Mouse (Mus musculus): ENCODE results near the gene Olfr325. TPM values are rescaled to one million over a fixed set of nuclear protein-coding genes. Genes with fewer than 3 reads are reported as not detected.

Olfr325 gene
- total RNA-seq, 2 experiments from 2014 or later, result not detected

DNA sequence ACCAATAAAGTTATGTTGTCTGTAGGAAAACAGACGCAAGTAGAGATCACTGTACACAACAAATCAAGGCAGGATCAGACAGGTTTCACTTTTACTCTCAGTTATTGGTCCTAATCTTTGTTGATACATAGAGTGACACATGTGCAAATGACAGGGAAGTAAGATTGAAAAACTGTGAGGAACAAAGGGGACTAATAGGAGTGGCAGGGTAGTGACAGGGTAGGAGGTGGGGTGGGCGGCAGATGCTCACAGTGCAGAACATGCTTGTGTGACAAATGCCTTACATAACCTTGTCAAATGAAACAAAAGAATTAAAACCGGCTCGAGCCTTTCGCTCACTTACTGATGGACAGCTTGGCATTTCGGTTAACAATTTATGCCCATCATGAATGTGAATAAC, 41.3 kb downstream of the Olfr325 start:
- ATAC-seq (replicated peaks; ENCODE audit: low FRiP score, poor library complexity, severe bottlenecking), result no peak

- no peak for ATAC-seq (replicated peaks; ENCODE audit: low FRiP score, poor library complexity, severe bottlenecking)
Measured at GRCm38 (mm10) chr11:58626146-58626545, 48.6 kb downstream of the Olfr325 start.

- no peak for ATAC-seq (replicated peaks; ENCODE audit: low FRiP score, poor library complexity, severe bottlenecking)
Measured at GRCm38 (mm10) chr11:58630401-58630800, 52.9 kb downstream of the Olfr325 start, which contains the start of gene Olfr323. Olfr323 (minus strand) TSS chr11:58630501.

Other genes with a start within 250 kb of the Olfr325 start
- 75.3 and 80.5 TPM in 2 replicates for gene Zfp672, start 247.4 kb upstream of the Olfr325 start, total RNA-seq (2015; ENCODE audit: low replicate concordance)
- 27.6 and 39.9 TPM in 2 replicates for gene Zfp672, start 247.4 kb upstream of the Olfr325 start, total RNA-seq (2017; ENCODE audit: low replicate concordance)
- 10.5 and 13.3 TPM in 2 replicates for gene Sh3bp5l, start 247.0 kb upstream of the Olfr325 start, total RNA-seq (2015; ENCODE audit: low replicate concordance)
- 19.8 and 118 TPM in 2 replicates for gene Sh3bp5l, start 247.0 kb upstream of the Olfr325 start, total RNA-seq (2017; ENCODE audit: low replicate concordance)
- not detected in 2 replicates for gene Lypd8, start 198.7 kb upstream of the Olfr325 start, total RNA-seq (2015; ENCODE audit: low replicate concordance)
- gene Lypd8, start 198.7 kb upstream of the Olfr325 start, total RNA-seq (2017; ENCODE audit: low replicate concordance), result not detected in 2 replicates
- not detected in 2 replicates for gene 1810065E05Rik, start 156.6 kb upstream of the Olfr325 start, total RNA-seq (2015; ENCODE audit: low replicate concordance)
- gene 1810065E05Rik, start 156.6 kb upstream of the Olfr325 start, total RNA-seq (2017; ENCODE audit: low replicate concordance), result not detected in 2 replicates
- gene Gm12253, start 145.2 kb upstream of the Olfr325 start, total RNA-seq (2015; ENCODE audit: low replicate concordance), result not detected in 2 replicates
- gene Gm12253, start 145.2 kb upstream of the Olfr325 start, total RNA-seq (2017; ENCODE audit: low replicate concordance), result not detected in 2 replicates
- gene Lypd9, start 124.8 kb upstream of the Olfr325 start, total RNA-seq (2015; ENCODE audit: low replicate concordance), result not detected in 2 replicates
- gene Lypd9, start 124.8 kb upstream of the Olfr325 start, total RNA-seq (2017; ENCODE audit: low replicate concordance), result not detected in 2 replicates
- not detected in 2 replicates for gene Olfr30, start 115.5 kb upstream of the Olfr325 start, total RNA-seq (2015; ENCODE audit: low replicate concordance)
- gene Olfr30, start 115.5 kb upstream of the Olfr325 start, total RNA-seq (2017; ENCODE audit: low replicate concordance), result not detected in 2 replicates
- gene Olfr332, start 85.2 kb upstream of the Olfr325 start, total RNA-seq (2015; ENCODE audit: low replicate concordance), result not detected in 2 replicates
- gene Olfr332, start 85.2 kb upstream of the Olfr325 start, total RNA-seq (2017; ENCODE audit: low replicate concordance), result not detected in 2 replicates
- not detected in 2 replicates for gene Olfr331, start 75.2 kb upstream of the Olfr325 start, total RNA-seq (2015; ENCODE audit: low replicate concordance)
- gene Olfr331, start 75.2 kb upstream of the Olfr325 start, total RNA-seq (2017; ENCODE audit: low replicate concordance), result not detected in 2 replicates
- not detected in 2 replicates for gene Olfr330, start 42.9 kb upstream of the Olfr325 start, total RNA-seq (2015; ENCODE audit: low replicate concordance)
- not detected in 2 replicates for gene Olfr330, start 42.9 kb upstream of the Olfr325 start, total RNA-seq (2017; ENCODE audit: low replicate concordance)
- gene Olfr329-ps, start 31.3 kb upstream of the Olfr325 start, total RNA-seq (2015; ENCODE audit: low replicate concordance), result not detected in 2 replicates
- gene Olfr329-ps, start 31.3 kb upstream of the Olfr325 start, total RNA-seq (2017; ENCODE audit: low replicate concordance), result not detected in 2 replicates
- gene Olfr328, start 22.1 kb upstream of the Olfr325 start, total RNA-seq (2015; ENCODE audit: low replicate concordance), result not detected in 2 replicates
- gene Olfr328, start 22.1 kb upstream of the Olfr325 start, total RNA-seq (2017; ENCODE audit: low replicate concordance), result not detected in 2 replicates
- not detected in 2 replicates for gene Olfr224, start 7.2 kb upstream of the Olfr325 start, total RNA-seq (2015; ENCODE audit: low replicate concordance)
- not detected in 2 replicates for gene Olfr224, start 7.2 kb upstream of the Olfr325 start, total RNA-seq (2017; ENCODE audit: low replicate concordance)
- not detected in 2 replicates for gene Olfr324, start 17.4 kb downstream of the Olfr325 start, total RNA-seq (2015; ENCODE audit: low replicate concordance)
- gene Olfr324, start 17.4 kb downstream of the Olfr325 start, total RNA-seq (2017; ENCODE audit: low replicate concordance), result not detected in 2 replicates
- not detected in 2 replicates for gene 2210407C18Rik, start 38.3 kb downstream of the Olfr325 start, total RNA-seq (2015; ENCODE audit: low replicate concordance)
- gene 2210407C18Rik, start 38.3 kb downstream of the Olfr325 start, total RNA-seq (2017; ENCODE audit: low replicate concordance), result not detected in 2 replicates
- gene Olfr323, start 52.8 kb downstream of the Olfr325 start, total RNA-seq (2015; ENCODE audit: low replicate concordance), result not detected in 2 replicates
- not detected in 2 replicates for gene Olfr323, start 52.8 kb downstream of the Olfr325 start, total RNA-seq (2017; ENCODE audit: low replicate concordance)
- gene Trim58, start 62.7 kb downstream of the Olfr325 start, total RNA-seq (2015; ENCODE audit: low replicate concordance), result 56.9 and 65.4 TPM in 2 replicates
- gene Trim58, start 62.7 kb downstream of the Olfr325 start, total RNA-seq (2017; ENCODE audit: low replicate concordance), result 45.0 and 61.1 TPM in 2 replicates
- gene Olfr322, start 81.1 kb downstream of the Olfr325 start, total RNA-seq (2015; ENCODE audit: low replicate concordance), result 0.42 TPM in 1 of 2 replicates, not detected in the other
- 0.77 and 1.9 TPM in 2 replicates for gene Olfr322, start 81.1 kb downstream of the Olfr325 start, total RNA-seq (2017; ENCODE audit: low replicate concordance)
- gene Olfr320, start 103.4 kb downstream of the Olfr325 start, total RNA-seq (2015; ENCODE audit: low replicate concordance), result not detected in 2 replicates
- not detected in 2 replicates for gene Olfr320, start 103.4 kb downstream of the Olfr325 start, total RNA-seq (2017; ENCODE audit: low replicate concordance)
- gene Olfr319, start 121.4 kb downstream of the Olfr325 start, total RNA-seq (2015; ENCODE audit: low replicate concordance), result not detected in 2 replicates
- not detected in 2 replicates for gene Olfr319, start 121.4 kb downstream of the Olfr325 start, total RNA-seq (2017; ENCODE audit: low replicate concordance)
- gene Olfr318, start 146.3 kb downstream of the Olfr325 start, total RNA-seq (2015; ENCODE audit: low replicate concordance), result not detected in 2 replicates
- not detected in 2 replicates for gene Olfr318, start 146.3 kb downstream of the Olfr325 start, total RNA-seq (2017; ENCODE audit: low replicate concordance)
- not detected in 2 replicates for gene Olfr317, start 161.5 kb downstream of the Olfr325 start, total RNA-seq (2015; ENCODE audit: low replicate concordance)
- not detected in 2 replicates for gene Olfr317, start 161.5 kb downstream of the Olfr325 start, total RNA-seq (2017; ENCODE audit: low replicate concordance)
- not detected in 2 replicates for gene Olfr316, start 175.0 kb downstream of the Olfr325 start, total RNA-seq (2015; ENCODE audit: low replicate concordance)
- gene Olfr316, start 175.0 kb downstream of the Olfr325 start, total RNA-seq (2017; ENCODE audit: low replicate concordance), result not detected in 2 replicates
- not detected in 2 replicates for gene Olfr315, start 195.5 kb downstream of the Olfr325 start, total RNA-seq (2015; ENCODE audit: low replicate concordance)
- gene Olfr315, start 195.5 kb downstream of the Olfr325 start, total RNA-seq (2017; ENCODE audit: low replicate concordance), result not detected in 2 replicates
- not detected in 2 replicates for gene Olfr314, start 205.2 kb downstream of the Olfr325 start, total RNA-seq (2015; ENCODE audit: low replicate concordance)
- gene Olfr314, start 205.2 kb downstream of the Olfr325 start, total RNA-seq (2017; ENCODE audit: low replicate concordance), result not detected in 2 replicates
- not detected in 2 replicates for gene Fam183b, start 224.2 kb downstream of the Olfr325 start, total RNA-seq (2015; ENCODE audit: low replicate concordance)
- gene Fam183b, start 224.2 kb downstream of the Olfr325 start, total RNA-seq (2017; ENCODE audit: low replicate concordance), result not detected in 2 replicates
- gene Olfr313, start 237.3 kb downstream of the Olfr325 start, total RNA-seq (2015; ENCODE audit: low replicate concordance), result not detected in 2 replicates
- gene Olfr313, start 237.3 kb downstream of the Olfr325 start, total RNA-seq (2017; ENCODE audit: low replicate concordance), result not detected in 2 replicates

Measured in erythroid progenitor cell, adult 5-6 weeks (primary cell).